Mouse (Mus musculus): ENCODE results near the gene Cmtm4.

Cmtm4 gene

GRCm38 (mm10) chr8:104411468-104411867, 15.9 kb upstream of the Cmtm4 start:
- no peak for DNase-seq (ENCODE audit: low spot score)

DNA sequence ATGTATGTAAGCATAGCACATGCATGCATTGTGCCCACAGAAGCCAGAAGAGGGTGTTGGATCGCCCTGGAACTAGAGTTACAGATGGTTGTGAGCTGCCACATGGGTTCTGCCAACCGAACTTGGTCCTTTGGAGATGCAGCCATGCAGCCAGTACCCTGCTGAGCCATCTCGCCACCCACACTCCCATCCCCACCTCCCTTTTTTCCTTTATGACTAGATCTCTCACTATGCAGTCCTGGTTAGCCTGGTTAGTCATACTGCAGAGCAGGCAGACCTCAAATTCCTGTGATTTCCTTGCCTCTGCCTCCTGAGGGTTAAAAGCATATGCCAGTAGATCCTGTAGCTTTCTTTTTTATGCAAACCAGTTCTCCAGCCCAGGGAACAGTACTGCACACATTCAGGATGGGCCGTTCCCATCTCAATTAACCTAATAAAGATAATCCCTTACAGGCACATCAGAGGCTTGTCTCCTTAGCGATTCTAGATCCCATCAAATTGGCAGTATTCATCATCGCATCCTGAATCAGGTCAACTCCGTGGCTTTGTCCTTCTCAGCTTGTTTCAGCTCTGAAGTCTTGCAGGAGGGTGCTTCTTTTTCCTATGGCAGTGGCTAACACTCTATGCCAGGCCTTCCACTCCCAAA, 15.1 kb upstream of the Cmtm4 start:
- no peak for DNase-seq (ENCODE audit: low spot score)

- no peak for DNase-seq (ENCODE audit: low spot score)
These were observed 12.9 kb upstream of the Cmtm4 start for GRCm38 (mm10) chr8:104408328-104409110.

DNA sequence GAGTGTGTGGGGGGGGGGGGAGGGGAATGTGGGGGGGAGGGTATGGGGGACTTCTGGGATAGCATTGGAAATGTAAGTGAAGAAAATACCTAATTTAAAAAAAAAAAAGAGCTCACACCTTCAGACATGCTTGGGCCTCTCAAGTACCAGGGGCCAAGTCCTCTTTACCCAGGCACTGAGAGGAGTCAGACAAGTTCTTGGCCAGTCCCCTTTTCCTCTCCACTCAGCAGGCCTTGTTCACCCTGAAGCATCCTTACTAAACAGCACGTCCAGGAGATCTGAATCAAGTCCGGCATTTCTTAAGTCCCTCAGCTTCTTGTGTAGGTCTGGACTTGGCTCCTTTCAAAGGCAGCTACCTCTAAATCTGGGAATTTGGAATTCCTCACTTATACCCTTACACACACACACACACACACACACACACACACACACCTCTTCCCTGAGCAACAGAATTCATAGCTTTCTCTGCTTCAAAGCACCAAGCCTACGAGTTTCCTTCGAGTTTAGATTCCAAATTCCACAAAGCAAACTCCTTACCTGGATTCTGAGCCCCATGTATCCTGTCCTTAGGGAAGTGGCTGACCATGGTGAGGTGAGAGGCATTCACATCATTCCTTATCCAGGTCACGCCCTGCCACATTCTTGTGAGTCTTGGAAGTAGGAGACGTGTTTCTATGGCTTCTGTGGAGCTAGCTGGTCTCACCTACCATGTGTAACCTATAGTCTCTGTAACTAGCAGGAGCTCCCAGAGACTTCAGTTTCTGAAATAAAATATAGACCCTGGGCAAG, 10.9 kb upstream of the Cmtm4 start:
- DNase-seq (ENCODE audit: low spot score): no peak

- no peak for DNase-seq (ENCODE audit: low spot score)
These were observed 10.0 kb upstream of the Cmtm4 start for GRCm38 (mm10) chr8:104405430-104406187.

DNA sequence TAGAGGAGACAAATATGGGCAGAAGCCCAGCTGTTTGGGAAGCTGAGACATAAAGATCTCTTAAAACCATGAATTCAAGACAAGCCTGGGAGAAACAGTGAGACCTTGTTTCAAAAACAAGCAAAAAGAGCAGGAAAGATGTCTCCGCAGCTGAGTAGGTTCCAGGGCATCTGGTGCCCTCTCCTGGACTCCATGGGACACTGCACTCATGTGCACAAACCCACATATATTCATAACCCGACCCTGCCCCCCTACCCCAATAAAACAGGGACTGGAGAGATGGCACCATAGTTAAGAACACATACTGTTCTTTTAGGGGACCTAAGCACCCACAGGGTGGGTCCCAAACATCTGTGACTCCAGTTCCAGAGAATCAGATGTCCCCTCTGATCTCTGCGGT, 8.0 kb upstream of the Cmtm4 start:
- DNase-seq (ENCODE audit: low spot score): no peak

- DNase-seq (ENCODE audit: low spot score): no peak
These were observed 555 bp downstream of the Cmtm4 start for GRCm38 (mm10) chr8:104394801-104395702.

GRCm38 (mm10) chr8:104393767-104394166, 1.8 kb downstream of the Cmtm4 start:
- DNase-seq (ENCODE audit: low spot score): no peak

GRCm38 (mm10) chr8:104393139-104393538, 2.5 kb downstream of the Cmtm4 start:
- no peak for DNase-seq (ENCODE audit: low spot score)

DNA sequence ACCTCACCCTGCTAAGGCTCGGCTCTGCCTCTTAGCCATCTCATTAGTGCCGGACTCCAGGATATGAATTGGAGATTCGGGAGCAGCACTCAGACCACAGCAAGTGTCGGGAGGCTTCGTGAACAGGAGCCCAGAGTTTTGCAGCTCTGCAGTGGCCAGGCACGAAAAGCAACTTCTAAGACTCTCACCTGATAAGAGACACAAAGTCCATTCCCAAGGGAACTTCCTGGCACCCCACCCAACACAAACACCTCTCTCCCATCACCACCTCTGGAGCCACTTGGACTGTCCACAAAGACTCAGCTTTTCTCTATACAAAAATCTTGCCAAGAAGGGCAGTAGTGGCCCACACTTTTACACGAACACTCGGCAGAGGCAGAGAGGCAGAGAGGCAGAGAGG, 5.4 kb downstream of the Cmtm4 start:
- DNase-seq (ENCODE audit: low spot score): no peak

- DNase-seq (ENCODE audit: low spot score): no peak
These were observed 7.6 kb downstream of the Cmtm4 start for GRCm38 (mm10) chr8:104387980-104388379.

GRCm38 (mm10) chr8:104387501-104387900, 8.1 kb downstream of the Cmtm4 start:
- DNase-seq (ENCODE audit: low spot score): no peak

GRCm38 (mm10) chr8:104386693-104387092, 8.9 kb downstream of the Cmtm4 start:
- no peak for DNase-seq (ENCODE audit: low spot score)

DNA sequence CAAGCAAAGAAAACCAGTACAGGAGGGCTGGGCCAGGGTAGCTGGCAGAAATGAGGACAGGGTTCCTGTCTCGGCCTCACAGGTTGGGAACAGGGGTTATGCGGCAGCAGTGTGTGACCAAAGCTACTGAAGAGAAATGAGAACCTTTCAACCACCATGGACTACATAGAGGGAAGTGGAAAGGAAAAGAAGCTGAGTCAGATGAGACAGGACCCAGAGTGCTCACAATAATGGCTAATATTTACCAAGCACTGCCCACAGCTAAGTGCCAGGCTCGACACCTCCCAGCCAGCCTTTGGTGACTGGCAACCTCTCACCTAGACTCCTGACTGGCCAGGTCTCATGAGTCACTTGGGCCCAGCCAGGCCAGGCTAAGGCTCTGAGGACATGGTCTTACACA, 11.6 kb downstream of the Cmtm4 start:
- DNase-seq (ENCODE audit: low spot score): no peak

- no peak for DNase-seq (ENCODE audit: low spot score)
These were observed 12.3 kb downstream of the Cmtm4 start for GRCm38 (mm10) chr8:104383296-104383695.

DNA sequence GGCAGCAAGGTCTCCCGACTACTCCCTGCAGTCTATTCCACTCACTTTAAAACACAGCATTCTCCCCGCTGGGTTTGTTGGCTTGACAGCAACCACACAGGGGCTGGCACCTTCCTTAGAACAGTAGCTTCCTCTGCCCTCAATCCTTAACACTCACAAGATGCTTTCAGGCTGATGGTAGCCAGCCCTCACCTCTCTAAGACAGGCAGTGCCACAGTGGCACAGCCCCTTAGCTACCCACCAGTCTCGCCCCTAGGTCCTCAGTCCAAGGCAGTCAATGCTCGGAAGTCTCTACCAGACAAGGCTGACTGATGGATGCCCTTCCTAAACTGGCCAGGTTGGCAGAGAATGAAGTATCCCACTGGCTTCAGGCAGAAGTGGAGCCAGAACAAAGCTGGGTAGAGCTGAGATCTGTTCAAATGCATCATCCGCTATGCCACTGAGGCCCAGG, 14.6 kb downstream of the Cmtm4 start:
- DNase-seq (ENCODE audit: low spot score): no peak

- DNase-seq (ENCODE audit: low spot score): no peak
These were observed 15.3 kb downstream of the Cmtm4 start for GRCm38 (mm10) chr8:104380269-104380668.

- no peak for DNase-seq (ENCODE audit: low spot score)
These were observed 16.2 kb downstream of the Cmtm4 start for GRCm38 (mm10) chr8:104379301-104379836.

DNA sequence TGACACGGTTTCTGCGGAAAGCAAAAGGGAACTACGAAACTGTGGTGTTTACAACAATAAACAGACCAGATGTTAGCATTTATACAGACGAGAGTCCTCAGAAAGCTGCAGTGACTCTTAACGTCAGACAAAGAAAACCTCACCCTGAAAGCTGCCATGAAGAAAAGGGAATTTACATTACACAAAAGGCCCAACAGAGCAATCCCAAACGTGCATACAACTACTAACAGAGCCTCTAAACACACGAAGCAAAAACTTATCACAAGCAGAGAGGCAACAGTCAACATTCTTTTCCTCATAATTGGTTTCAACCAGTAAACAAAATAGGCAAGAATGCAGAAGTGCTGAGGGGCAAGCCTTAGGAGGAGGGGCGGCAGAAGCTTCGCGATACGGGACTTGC, 18.9 kb downstream of the Cmtm4 start:
- no peak for DNase-seq (ENCODE audit: low spot score)

- DNase-seq (ENCODE audit: low spot score): no peak
These were observed 19.6 kb downstream of the Cmtm4 start for GRCm38 (mm10) chr8:104375959-104376358.
